In the genomic region with DNA sequence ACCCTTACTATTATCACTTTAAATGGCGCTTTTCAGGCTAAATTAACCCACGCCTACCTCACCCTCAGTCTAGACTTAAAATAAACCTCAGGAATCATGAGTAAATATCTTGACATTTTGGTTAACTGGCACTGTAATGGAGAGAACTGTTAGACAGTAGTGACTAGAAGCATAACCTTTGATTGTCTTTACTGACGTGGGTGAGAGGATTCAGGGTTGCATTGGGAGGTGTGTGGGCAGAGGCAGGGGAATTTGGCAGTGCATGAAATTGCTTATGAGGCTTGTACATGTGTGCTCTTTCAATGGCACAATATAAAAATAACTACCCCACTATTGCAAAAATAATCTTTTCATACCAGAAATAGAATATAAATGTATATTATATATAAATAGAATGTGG, we compare ENCODE assay signal across 27 mouse cellular contexts.
A peak's percentile ranks its signal among the peaks of the same experiment; 100 is the strongest.
DNase-seq lines count a peak whose midpoint lies in the region; ATAC-seq lines count a peak whose summit lies in the region.
"Had no signal": no experiment of that assay in that cellular context is flagged by ENCODE, and none has a peak within 500 bp of the region (broad histone marks: within the 10 kb centered on the region; RNA-seq: fewer than 3 reads in every experiment).

No protein-coding gene starts in this region.

- H3K4me2 ChIP-seq in hindbrain, embryonic 14.5 days (replicated peaks): no peak overlapping the region
- no peak overlapping the region for H3K4me2 ChIP-seq in hindbrain, embryonic 16.5 days (ENCODE audit: low read length)
- H3K4me2 ChIP-seq in midbrain, embryonic 14.5 days (ENCODE audit: low read length): no peak overlapping the region
- H3K4me2 ChIP-seq in midbrain, embryonic 15.5 days: no peak overlapping the region
- H3K4me2 ChIP-seq: embryonic facial prominence, embryonic 13.5 days; forebrain, embryonic 13.5 days; heart, embryonic 13.5 days; intestine, embryonic 15.5 days had no signal

- H3K9ac ChIP-seq in hindbrain, embryonic 14.5 days: no peak overlapping the region
- no peak overlapping the region for H3K9ac ChIP-seq in hindbrain, embryonic 16.5 days (ENCODE audit: low read depth, low read length)
- H3K9ac ChIP-seq in midbrain, embryonic 14.5 days (replicated peaks; ENCODE audit: low read length): no peak overlapping the region
- H3K9ac ChIP-seq in midbrain, embryonic 15.5 days: no peak overlapping the region
- H3K9ac ChIP-seq: embryonic facial prominence, embryonic 13.5 days; forebrain, embryonic 13.5 days; heart, embryonic 13.5 days; intestine, embryonic 15.5 days had no signal

- DNase-seq in hindbrain, embryonic 14.5 days (ENCODE audit: low spot score): no peak
- no peak for DNase-seq in midbrain, embryonic 14.5 days
- peak; percentile 47 for DNase-seq in CD4-positive, CD25-positive, alpha-beta regulatory T cell, adult 2 months (ENCODE audit: low read depth, low spot score)
- peak; percentile 68 for DNase-seq in brain, adult 2 months (ENCODE audit: low read depth, low spot score)
- DNase-seq in embryo, embryonic 10 days (ENCODE audit: low spot score): no peak
- DNase-seq in embryonic facial prominence, embryonic 10.5 days (ENCODE audit: low spot score): no peak
- DNase-seq: adrenal gland, adult 8-10 months; adrenal gland, postnatal 25 days; B cell, adult 2 months; cerebellum, adult 18-20 months; cerebellum, adult 9-10 months; cerebellum, postnatal 14 days; gastrocnemius, postnatal 10 days; gastrocnemius, postnatal 36 days; heart, adult 2 months; heart, postnatal 14 days; heart, postnatal 4 days had no signal

- H3K4me3 ChIP-seq in hindbrain, embryonic 14.5 days (replicated peaks; ENCODE audit: low read length): no peak overlapping the region
- H3K4me3 ChIP-seq in hindbrain, embryonic 16.5 days (ENCODE audit: low read length): no peak overlapping the region
- H3K4me3 ChIP-seq in midbrain, embryonic 14.5 days (replicated peaks; ENCODE audit: low read depth, low read length): no peak overlapping the region
- no peak overlapping the region for H3K4me3 ChIP-seq in midbrain, embryonic 15.5 days
- no peak overlapping the region for H3K4me3 ChIP-seq in embryonic facial prominence, embryonic 10.5 days
- H3K4me3 ChIP-seq: embryonic facial prominence, embryonic 13.5 days; erythroblast, embryonic 14.5 days; forebrain, embryonic 13.5 days; heart, adult 2 months; heart, embryonic 10.5 days; heart, embryonic 13.5 days; intestine, embryonic 15.5 days had no signal

- peak overlapping the region; percentile 53; the same call in 1 of the 2 replicates for H3K27ac ChIP-seq in hindbrain, embryonic 14.5 days
- H3K27ac ChIP-seq in hindbrain, embryonic 16.5 days (ENCODE audit: low read depth, low read length): no peak overlapping the region
- H3K27ac ChIP-seq in midbrain, embryonic 14.5 days (replicated peaks; ENCODE audit: low read depth, low read length): peak overlapping the region; percentile 28; the same call in 1 of the 2 replicates
- no peak overlapping the region for H3K27ac ChIP-seq in midbrain, embryonic 15.5 days
- H3K27ac ChIP-seq in embryonic facial prominence, embryonic 10.5 days (replicated peaks): no peak overlapping the region
- H3K27ac ChIP-seq: embryonic facial prominence, embryonic 13.5 days; forebrain, embryonic 13.5 days; heart, adult 2 months; heart, embryonic 10.5 days; intestine, embryonic 15.5 days had no signal

- H3K4me1 ChIP-seq in hindbrain, embryonic 14.5 days (replicated peaks; ENCODE audit: control insufficient read depth, insufficient read depth, low read length): peaks cover 15% of the 10 kb centered on the region
- H3K4me1 ChIP-seq in hindbrain, embryonic 16.5 days (ENCODE audit: control insufficient read depth, insufficient read depth, low read depth, low read length): peaks cover 13% of the 10 kb centered on the region
- H3K4me1 ChIP-seq in midbrain, embryonic 14.5 days (ENCODE audit: control insufficient read depth, insufficient read depth, low read length): peaks cover 28% of the 10 kb centered on the region
- H3K4me1 ChIP-seq in midbrain, embryonic 15.5 days: peaks cover 20% of the 10 kb centered on the region
- peaks cover 4% of the 10 kb centered on the region; the same call in 1 of the 2 replicates for H3K4me1 ChIP-seq in embryonic facial prominence, embryonic 10.5 days
- H3K4me1 ChIP-seq: intestine, embryonic 15.5 days had no signal

- 73% methylated on average over 3 of the region's 3 CpGs for WGBS in hindbrain, embryonic 14.5 days
- WGBS in hindbrain, embryonic 16.5 days: 63% methylated on average over 3 of the region's 3 CpGs
- WGBS in midbrain, embryonic 14.5 days: 74% methylated on average over 3 of the region's 3 CpGs
- WGBS in midbrain, embryonic 15.5 days: 69% methylated on average over 3 of the region's 3 CpGs
- 82% methylated on average over 3 of the region's 3 CpGs for whole genome bisulfite sequencing in embryonic facial prominence, embryonic 10.5 days

- no peaks in the 10 kb centered on the region for H3K36me3 ChIP-seq in hindbrain, embryonic 14.5 days (replicated peaks; ENCODE audit: control insufficient read depth, insufficient read depth)
- no peaks in the 10 kb centered on the region for H3K36me3 ChIP-seq in hindbrain, embryonic 16.5 days (ENCODE audit: control insufficient read depth, insufficient read depth, low read length)
- H3K36me3 ChIP-seq in midbrain, embryonic 14.5 days (ENCODE audit: control insufficient read depth, insufficient read depth, low read length): no peaks in the 10 kb centered on the region
- no peaks in the 10 kb centered on the region for H3K36me3 ChIP-seq in midbrain, embryonic 15.5 days (replicated peaks)
- H3K36me3 ChIP-seq in embryonic facial prominence, embryonic 10.5 days (replicated peaks): no peaks in the 10 kb centered on the region
- H3K36me3 ChIP-seq: embryonic facial prominence, embryonic 13.5 days; heart, embryonic 10.5 days; heart, embryonic 13.5 days; intestine, embryonic 15.5 days had no signal

- no peaks in the 10 kb centered on the region for H3K27me3 ChIP-seq in hindbrain, embryonic 14.5 days (ENCODE audit: control insufficient read depth, insufficient read depth, low read length)
- no peaks in the 10 kb centered on the region for H3K27me3 ChIP-seq in hindbrain, embryonic 16.5 days (replicated peaks; ENCODE audit: control insufficient read depth, insufficient read depth, low read length)
- H3K27me3 ChIP-seq in midbrain, embryonic 14.5 days (ENCODE audit: control insufficient read depth, insufficient read depth, low read length): no peaks in the 10 kb centered on the region
- no peaks in the 10 kb centered on the region for H3K27me3 ChIP-seq in midbrain, embryonic 15.5 days (replicated peaks)
- H3K27me3 ChIP-seq in embryonic facial prominence, embryonic 10.5 days (replicated peaks; ENCODE audit: low read depth, poor library complexity, severe bottlenecking): no peaks in the 10 kb centered on the region; the same call in 1 of the 2 replicates
- H3K27me3 ChIP-seq: embryonic facial prominence, embryonic 13.5 days; forebrain, embryonic 13.5 days; heart, embryonic 13.5 days; intestine, embryonic 15.5 days had no signal

- H3K9me3 ChIP-seq in hindbrain, embryonic 14.5 days (ENCODE audit: control insufficient read depth, low read length): no peaks in the 10 kb centered on the region
- H3K9me3 ChIP-seq in hindbrain, embryonic 16.5 days (ENCODE audit: control insufficient read depth, low read length): no peaks in the 10 kb centered on the region
- H3K9me3 ChIP-seq in midbrain, embryonic 14.5 days (ENCODE audit: control insufficient read depth, low read length): no peaks in the 10 kb centered on the region
- no peaks in the 10 kb centered on the region for H3K9me3 ChIP-seq in midbrain, embryonic 15.5 days
- no peaks in the 10 kb centered on the region for H3K9me3 ChIP-seq in embryonic facial prominence, embryonic 10.5 days
- H3K9me3 ChIP-seq: embryonic facial prominence, embryonic 13.5 days; forebrain, embryonic 13.5 days; heart, embryonic 10.5 days; heart, embryonic 13.5 days; intestine, embryonic 15.5 days had no signal

- ATAC-seq in hindbrain, embryonic 14.5 days (ENCODE audit: low FRiP score): no peak
- no peak for ATAC-seq in hindbrain, embryonic 16.5 days
- ATAC-seq in midbrain, embryonic 14.5 days (ENCODE audit: low FRiP score, low TSS enrichment): no peak
- no peak for ATAC-seq in midbrain, embryonic 15.5 days (replicated peaks)
- ATAC-seq: activated CD4-positive, CD25-positive, alpha-beta regulatory T cell, adult 4 months; forebrain, embryonic 13.5 days; forebrain, embryonic 16.5 days; intestine, embryonic 15.5 days had no signal

Comparison
In these comparisons a context has a peak if more than half of its experiments do, and no peak if none do; other contexts are left out.
1. H3K27ac ChIP-seq: peak in hindbrain, embryonic 14.5 days (single experiment) and midbrain, embryonic 14.5 days (single experiment); none in hindbrain, embryonic 16.5 days (single experiment), midbrain, embryonic 15.5 days (single experiment) and embryonic facial prominence, embryonic 10.5 days (single experiment).
2. DNase-seq: peak in CD4-positive, CD25-positive, alpha-beta regulatory T cell, adult 2 months (single experiment) and brain, adult 2 months (single experiment); none in hindbrain, embryonic 14.5 days (single experiment), midbrain, embryonic 14.5 days (single experiment), embryo, embryonic 10 days (single experiment) and embryonic facial prominence, embryonic 10.5 days (single experiment).